Comparison of ENCODE assay signal across 7 mouse cellular contexts in the genomic region with DNA sequence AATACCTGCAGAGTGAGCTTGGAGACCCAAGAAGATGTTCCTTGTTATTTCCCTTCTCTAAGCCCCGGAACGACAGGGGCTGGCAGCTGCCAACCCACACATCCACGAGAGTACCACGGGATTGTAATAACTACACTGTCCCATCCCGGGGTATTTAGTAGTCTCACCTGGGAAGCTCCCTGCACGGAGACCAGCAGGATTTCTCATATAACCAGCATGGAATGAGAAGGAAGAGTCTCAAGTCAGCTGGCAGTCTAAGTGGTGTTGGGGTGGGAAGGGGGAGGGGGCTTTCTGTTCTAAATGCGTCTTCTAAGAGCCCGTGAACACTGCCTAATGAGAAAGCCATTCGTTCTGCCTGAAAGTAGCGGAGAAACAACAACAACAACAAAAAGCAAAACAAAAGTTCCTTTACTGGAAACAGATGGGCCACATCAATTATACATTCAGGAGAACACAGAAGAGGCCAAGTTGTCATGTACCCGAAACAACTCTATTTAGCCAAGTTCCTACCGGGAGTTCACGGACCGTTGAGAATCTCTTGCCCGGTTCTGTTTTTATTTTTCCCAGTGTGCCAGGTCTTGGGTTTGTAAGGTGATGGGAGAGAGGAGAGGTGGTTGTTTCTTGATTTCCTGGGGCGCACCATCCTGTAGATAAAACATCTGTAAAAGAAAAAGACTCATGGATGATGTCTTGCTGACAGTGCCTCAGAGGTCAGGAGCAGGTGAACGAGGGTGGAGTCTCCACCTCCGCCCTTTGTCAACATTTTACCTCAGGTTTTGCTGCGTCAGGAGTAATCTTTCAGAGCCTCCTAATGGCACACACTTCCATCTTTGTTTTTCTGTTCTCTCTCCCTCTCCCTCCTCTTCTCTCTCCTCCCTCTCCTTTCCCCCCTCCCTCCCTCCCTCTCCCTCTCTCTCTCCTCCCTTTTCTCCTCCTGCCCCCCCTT.
A peak's percentile ranks its signal among the peaks of the same experiment; 100 is the strongest.
DNase-seq lines count a peak whose midpoint lies in the region; ATAC-seq and TF ChIP-seq lines count a peak whose summit lies in the region.

No protein-coding gene starts in this region.

- no peak overlapping the region for H3K4me2 ChIP-seq in lung, embryonic 15.5 days
- peak overlapping the region; percentile 28; the same call in 1 of the 2 replicates for H3K4me2 ChIP-seq in forebrain, embryonic 16.5 days (ENCODE audit: low read length)
- H3K4me2 ChIP-seq in intestine, postnatal 0 days (replicated peaks; ENCODE audit: low read depth): no peak overlapping the region; the same call in 1 of the 2 replicates
- H3K4me2 ChIP-seq in neural tube, embryonic 15.5 days: peak overlapping the region; percentile 39

- 50% methylated on average over 19 of the region's 19 CpGs for WGBS in lung, embryonic 15.5 days
- 39% methylated on average over 19 of the region's 19 CpGs for WGBS in forebrain, embryonic 16.5 days
- 56% methylated on average over 19 of the region's 19 CpGs for WGBS in intestine, postnatal 0 days
- WGBS in neural tube, embryonic 15.5 days: 39% methylated on average over 19 of the region's 19 CpGs

- H3K27ac ChIP-seq in lung, embryonic 15.5 days: 0 out of 2 replicates have a peak overlapping the region, but pooled peaks have one; percentile 86
- H3K27ac ChIP-seq in forebrain, embryonic 16.5 days (ENCODE audit: low read length): no peak overlapping the region
- no peak overlapping the region for H3K27ac ChIP-seq in intestine, postnatal 0 days (ENCODE audit: low read depth, low read length)
- no peak overlapping the region for H3K27ac ChIP-seq in neural tube, embryonic 15.5 days (replicated peaks)

- peaks cover 45% of the 10 kb centered on the region for H3K4me1 ChIP-seq in lung, embryonic 15.5 days
- peaks cover 13% of the 10 kb centered on the region for H3K4me1 ChIP-seq in forebrain, embryonic 16.5 days (replicated peaks; ENCODE audit: control insufficient read depth, insufficient read depth, low read length)
- no peaks in the 10 kb centered on the region for H3K4me1 ChIP-seq in intestine, postnatal 0 days (replicated peaks; ENCODE audit: control insufficient read depth, insufficient read depth, low read length)
- peaks cover 17% of the 10 kb centered on the region for H3K4me1 ChIP-seq in neural tube, embryonic 15.5 days

- no peaks in the 10 kb centered on the region for H3K36me3 ChIP-seq in lung, embryonic 15.5 days
- no peaks in the 10 kb centered on the region for H3K36me3 ChIP-seq in forebrain, embryonic 16.5 days (ENCODE audit: control insufficient read depth, insufficient read depth)
- H3K36me3 ChIP-seq in intestine, postnatal 0 days (ENCODE audit: control insufficient read depth, insufficient read depth): no peaks in the 10 kb centered on the region
- H3K36me3 ChIP-seq in neural tube, embryonic 15.5 days: no peaks in the 10 kb centered on the region

- no peaks in the 10 kb centered on the region for H3K9me3 ChIP-seq in lung, embryonic 15.5 days
- no peaks in the 10 kb centered on the region for H3K9me3 ChIP-seq in forebrain, embryonic 16.5 days (ENCODE audit: control insufficient read depth, low read length)
- no peaks in the 10 kb centered on the region for H3K9me3 ChIP-seq in intestine, postnatal 0 days (ENCODE audit: control insufficient read depth)
- H3K9me3 ChIP-seq in neural tube, embryonic 15.5 days (replicated peaks): no peaks in the 10 kb centered on the region

- H3K4me3 ChIP-seq in lung, embryonic 15.5 days: no peak overlapping the region
- no peak overlapping the region for H3K4me3 ChIP-seq in forebrain, embryonic 16.5 days (replicated peaks; ENCODE audit: low read length)
- H3K4me3 ChIP-seq in intestine, postnatal 0 days (ENCODE audit: low read depth, low read length): no peak overlapping the region
- H3K4me3 ChIP-seq in neural tube, embryonic 15.5 days (replicated peaks): 0 out of 2 replicates have a peak overlapping the region, but pooled peaks have one; percentile 3

- no peaks in the 10 kb centered on the region for H3K27me3 ChIP-seq in lung, embryonic 15.5 days
- no peaks in the 10 kb centered on the region for H3K27me3 ChIP-seq in forebrain, embryonic 16.5 days (replicated peaks; ENCODE audit: control insufficient read depth, insufficient read depth, low read length)
- H3K27me3 ChIP-seq in intestine, postnatal 0 days (replicated peaks; ENCODE audit: control insufficient read depth, insufficient read depth, low read length): no peaks in the 10 kb centered on the region
- no peaks in the 10 kb centered on the region for H3K27me3 ChIP-seq in neural tube, embryonic 15.5 days (replicated peaks)

- no peak for DNase-seq in lung, postnatal 25 days (ENCODE audit: low spot score)
- DNase-seq in cerebellum, postnatal 14 days: no peak

- no peak overlapping the region for H3K9ac ChIP-seq in lung, embryonic 15.5 days
- no peak overlapping the region for H3K9ac ChIP-seq in forebrain, embryonic 16.5 days (replicated peaks; ENCODE audit: low read depth, low read length)
- no peak overlapping the region for H3K9ac ChIP-seq in intestine, postnatal 0 days (ENCODE audit: low read depth, low read length)
- no peak overlapping the region for H3K9ac ChIP-seq in neural tube, embryonic 15.5 days (replicated peaks)

- TF ChIP-seq CTCF in intestine, postnatal 0 days (IDR thresholded peaks at IDR 0.05; ENCODE audit: low read depth): no peak

- no peak for ATAC-seq in lung, embryonic 15.5 days (ENCODE audit: borderline replicate concordance, extremely low read depth, low FRiP score, low TSS enrichment)
- ATAC-seq in forebrain, embryonic 16.5 days: peak; percentile 73
- ATAC-seq in intestine, postnatal 0 days: peak; percentile 52
- ATAC-seq in neural tube, embryonic 15.5 days (ENCODE audit: low FRiP score): peak; percentile 37; the same call in 1 of the 2 replicates
- ATAC-seq in granulocyte monocyte progenitor cell, adult 5-6 weeks (replicated peaks; ENCODE audit: poor library complexity, severe bottlenecking): no peak

Comparison
In these comparisons a context has a peak if more than half of its experiments do, and no peak if none do; other contexts are left out.
1. ATAC-seq: peak in forebrain, embryonic 16.5 days (single experiment), intestine, postnatal 0 days (single experiment) and neural tube, embryonic 15.5 days (single experiment); none in lung, embryonic 15.5 days (single experiment) and granulocyte monocyte progenitor cell, adult 5-6 weeks (single experiment).
2. H3K4me2 ChIP-seq: peak in forebrain, embryonic 16.5 days (single experiment) and neural tube, embryonic 15.5 days (single experiment); none in lung, embryonic 15.5 days (single experiment) and intestine, postnatal 0 days (single experiment).